Mouse (Mus musculus): ENCODE measurements around the gene Lgals9.
A peak's percentile ranks its signal among the peaks of the same experiment; 100 is the strongest.

- TF ChIP-seq POLR2A (IDR thresholded peaks at IDR 0.05; ENCODE audit: extremely low read depth, insufficient read depth, low read length) (no peak), CTCF (IDR thresholded peaks at IDR 0.05; ENCODE audit: extremely low read depth, insufficient read depth, low read length) (peak; percentile 97)
Measured at GRCm38 (mm10) chr11:79030570-79031451, 46.1 kb upstream of the Lgals9 start.
